11 mouse cellular contexts compared by ENCODE assay signal in the genomic region with DNA sequence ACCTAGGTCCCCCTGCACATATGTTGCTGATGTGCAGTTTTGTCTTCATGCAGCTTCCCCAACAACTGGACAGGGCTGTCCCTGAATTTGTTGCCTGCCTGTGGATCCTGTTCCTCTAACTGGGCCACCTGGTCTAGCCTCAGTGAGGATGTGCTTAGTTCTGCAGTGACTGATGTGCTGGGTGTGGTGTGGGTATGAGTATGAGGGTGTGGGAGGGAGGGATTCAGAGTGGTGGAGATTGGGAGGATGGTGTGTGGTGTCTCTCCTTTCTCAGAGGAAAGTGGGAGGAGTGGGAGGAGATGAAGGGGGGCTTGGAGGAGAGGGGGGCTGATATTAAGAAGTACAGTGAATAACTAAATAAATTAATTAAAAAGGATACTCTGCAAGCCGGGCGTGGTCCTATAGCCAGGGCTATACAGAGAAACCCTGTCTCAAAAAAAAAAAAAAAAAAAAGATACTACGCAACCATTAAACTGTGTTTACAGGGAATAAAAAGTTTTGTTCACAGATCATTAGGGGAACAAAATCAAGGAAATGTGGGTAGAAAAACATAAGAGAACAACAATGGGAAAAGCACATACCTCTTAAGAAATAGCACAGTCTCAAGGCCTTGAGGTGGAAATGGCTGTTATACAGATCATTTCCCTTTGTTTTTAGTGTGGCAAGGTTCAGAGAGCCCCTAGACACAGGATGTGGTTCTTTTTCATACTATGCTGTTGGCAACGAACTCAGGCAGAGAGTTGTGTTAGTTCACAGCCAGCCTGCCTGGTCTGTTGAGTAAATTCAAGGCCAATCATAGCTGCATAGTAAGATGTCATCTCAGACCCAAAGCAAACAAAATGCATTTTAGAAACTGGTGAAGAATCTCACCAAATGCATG. TPM values are rescaled to one million over a fixed set of nuclear protein-coding genes. Genes with fewer than 3 reads are reported as not detected.
DNase-seq lines count a peak whose midpoint lies in the region; ATAC-seq lines count a peak whose summit lies in the region.
"Had no signal": no experiment of that assay in that cellular context is flagged by ENCODE, and none has a peak within 500 bp of the region (broad histone marks: within the 10 kb centered on the region; RNA-seq: fewer than 3 reads in every experiment).

No protein-coding gene starts in this region.

- no peak overlapping the region for H3K27ac ChIP-seq in kidney, embryonic 16.5 days (ENCODE audit: low read length)

- 78% methylated on average over 4 of the region's 4 CpGs for WGBS in kidney, embryonic 16.5 days

- H3K9ac ChIP-seq in kidney, embryonic 16.5 days (replicated peaks; ENCODE audit: low read length) = no peak overlapping the region

- no peak overlapping the region for H3K4me2 ChIP-seq in kidney, embryonic 16.5 days (replicated peaks; ENCODE audit: low read depth, low read length)

- no peaks in the 10 kb centered on the region for H3K36me3 ChIP-seq in kidney, embryonic 16.5 days (ENCODE audit: insufficient read depth, low read length)

- DNase-seq in kidney, postnatal 14 days = peak; percentile 4
- DNase-seq in thymus, postnatal 36 days = peak; percentile 42 to 63
- no peak for DNase-seq in cerebellum, postnatal 36 days
- DNase-seq in adrenal gland, adult (ENCODE audit: inconsistent age in 2 of 2, low spot score in 1 of 2) = no peak

- H3K27me3 ChIP-seq in kidney, embryonic 16.5 days (ENCODE audit: insufficient read depth, low read length) = no peaks in the 10 kb centered on the region
- H3K27me3 ChIP-seq: megakaryocyte, embryonic 14.5 days had no signal

- H3K4me1 ChIP-seq in kidney, embryonic 16.5 days (ENCODE audit: insufficient read depth, low read length) = no peaks in the 10 kb centered on the region

- no peak overlapping the region for H3K4me3 ChIP-seq in kidney, embryonic 16.5 days (ENCODE audit: low read length)
- H3K4me3 ChIP-seq: megakaryocyte, embryonic 14.5 days had no signal

- no peaks in the 10 kb centered on the region for H3K9me3 ChIP-seq in kidney, embryonic 16.5 days (ENCODE audit: low read length)
- H3K9me3 ChIP-seq: megakaryocyte, embryonic 14.5 days had no signal

- no peak for ATAC-seq in kidney, embryonic 16.5 days (ENCODE audit: low FRiP score, low TSS enrichment)
- ATAC-seq in granulocyte monocyte progenitor cell, adult 5-6 weeks (replicated peaks; ENCODE audit: poor library complexity, severe bottlenecking) = peak; percentile 62
- peak; percentile 64 for ATAC-seq in megakaryocyte, adult 5-6 weeks (ENCODE audit: poor library complexity, severe bottlenecking)
- ATAC-seq: intestine, embryonic 16.5 days had no signal

RNA-seq across cellular contexts. Expression of a gene that starts 15.8 kb away (rescaled TPM):
- 0.14 and 0.44 TPM in 2 replicates for polyA plus RNA-seq in kidney, embryonic 16.5 days (2015; fragmentation: Nextera tagmentation; extraction: Ambion mirVana)
- 0.73 TPM in 1 of 2 replicates, not detected in the other for total RNA-seq in granulocyte monocyte progenitor cell, adult 5-6 weeks (2014; fragmentation: Nextera tagmentation)
- total RNA-seq in granulocyte monocyte progenitor cell, adult 5-6 weeks (2017) = not detected in 2 replicates
- 0.16 and 0.30 TPM in 2 replicates for total RNA-seq in megakaryocyte, adult 5-6 weeks (2015)
- total RNA-seq in megakaryocyte, adult 5-6 weeks (2017) = 0.22 TPM in 1 of 2 replicates, not detected in the other
- total RNA-seq: left cerebral cortex, postnatal 10 days had no signal
- polyA plus RNA-seq: embryonic facial prominence, embryonic 11.5 days had no signal

RNA-seq across cellular contexts. Expression of a gene that starts 45.8 kb away (rescaled TPM):
- polyA plus RNA-seq in kidney, embryonic 16.5 days (2015; fragmentation: Nextera tagmentation; extraction: Ambion mirVana) = not detected in 2 replicates
- total RNA-seq in granulocyte monocyte progenitor cell, adult 5-6 weeks (2014; fragmentation: Nextera tagmentation) = not detected in 2 replicates
- total RNA-seq in granulocyte monocyte progenitor cell, adult 5-6 weeks (2017) = not detected in 2 replicates
- total RNA-seq in megakaryocyte, adult 5-6 weeks (2015) = not detected in 2 replicates
- total RNA-seq in megakaryocyte, adult 5-6 weeks (2017) = not detected in 2 replicates
- total RNA-seq: left cerebral cortex, postnatal 10 days had no signal
- polyA plus RNA-seq: embryonic facial prominence, embryonic 11.5 days; intestine, embryonic 16.5 days had no signal

RNA-seq across cellular contexts. Expression of a gene that starts 48.2 kb away (rescaled TPM):
- polyA plus RNA-seq in kidney, embryonic 16.5 days (2015; fragmentation: Nextera tagmentation; extraction: Ambion mirVana) = 0.71 TPM in 1 of 2 replicates, not detected in the other
- total RNA-seq in granulocyte monocyte progenitor cell, adult 5-6 weeks (2014; fragmentation: Nextera tagmentation) = not detected in 2 replicates
- total RNA-seq in granulocyte monocyte progenitor cell, adult 5-6 weeks (2017) = 1.3 TPM in 1 of 2 replicates, not detected in the other
- not detected in 2 replicates for total RNA-seq in megakaryocyte, adult 5-6 weeks (2015)
- 0.61 TPM in 1 of 2 replicates, not detected in the other for total RNA-seq in megakaryocyte, adult 5-6 weeks (2017)

RNA-seq across cellular contexts. Expression of a gene that starts 48.8 kb away (rescaled TPM):
- polyA plus RNA-seq in kidney, embryonic 16.5 days (2015; fragmentation: Nextera tagmentation; extraction: Ambion mirVana) = 4.5 and 4.6 TPM in 2 replicates
- 5.3 TPM in 1 of 2 replicates, not detected in the other for total RNA-seq in granulocyte monocyte progenitor cell, adult 5-6 weeks (2014; fragmentation: Nextera tagmentation)
- 5.5 and 9.2 TPM in 2 replicates for total RNA-seq in granulocyte monocyte progenitor cell, adult 5-6 weeks (2017)
- 1.7 and 3.0 TPM in 2 replicates for total RNA-seq in megakaryocyte, adult 5-6 weeks (2015)
- total RNA-seq in megakaryocyte, adult 5-6 weeks (2017) = 1.7 and 2.1 TPM in 2 replicates

RNA-seq across cellular contexts. Expression of a gene that starts 56.2 kb away (rescaled TPM):
- not detected in 2 replicates for polyA plus RNA-seq in kidney, embryonic 16.5 days (2015; fragmentation: Nextera tagmentation; extraction: Ambion mirVana)
- not detected in 2 replicates for total RNA-seq in granulocyte monocyte progenitor cell, adult 5-6 weeks (2014; fragmentation: Nextera tagmentation)
- not detected in 2 replicates for total RNA-seq in granulocyte monocyte progenitor cell, adult 5-6 weeks (2017)
- total RNA-seq in megakaryocyte, adult 5-6 weeks (2015) = not detected in 2 replicates
- total RNA-seq in megakaryocyte, adult 5-6 weeks (2017) = not detected in 2 replicates
- total RNA-seq: left cerebral cortex, postnatal 10 days had no signal
- polyA plus RNA-seq: embryonic facial prominence, embryonic 11.5 days; intestine, embryonic 16.5 days had no signal

Comparison
In these comparisons a context has a peak if more than half of its experiments do, and no peak if none do; other contexts are left out.
1. DNase-seq: peak in kidney, postnatal 14 days (single experiment) and thymus, postnatal 36 days (2 of 2); none in cerebellum, postnatal 36 days (0 of 2) and adrenal gland, adult (0 of 2).